Mouse (Mus musculus): ENCODE measurements around the gene Prkn.

DNA sequence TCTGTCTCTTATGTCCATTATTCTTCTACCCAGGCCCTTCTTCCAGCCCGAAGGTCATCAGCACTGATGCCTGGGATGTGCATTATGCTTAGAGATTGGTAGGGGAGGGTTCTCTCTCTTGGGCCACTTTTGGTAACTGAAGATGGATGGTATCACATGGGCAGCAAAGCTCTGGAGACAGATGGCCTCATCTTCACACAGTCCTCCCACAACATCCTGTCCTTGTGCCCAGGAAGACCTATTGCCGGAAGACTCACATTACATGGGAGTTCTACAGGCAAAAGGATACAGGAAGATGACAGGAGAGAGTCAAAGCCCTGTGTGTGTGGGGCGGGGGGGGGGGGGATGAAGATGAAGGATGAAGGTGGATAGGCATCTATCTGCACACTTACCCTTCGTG, 928.2 kb downstream of the Prkn start:
- TF ChIP-seq CTCF (IDR thresholded peaks at IDR 0.05; ENCODE audit: borderline replicate concordance, extremely low read depth, insufficient read depth, insufficient read length) (no peak), POLR2A (IDR thresholded peaks at IDR 0.05; ENCODE audit: borderline replicate concordance, extremely low read depth, insufficient read depth, insufficient read length, poor library complexity, severe bottlenecking) (no peak)
